Mouse (Mus musculus): ENCODE results near the gene Gsdma. TPM values are rescaled to one million over a fixed set of nuclear protein-coding genes. Genes with fewer than 3 reads are reported as not detected.

Gene Gsdma
- polyA plus RNA-seq, 1 experiment from 2014 or later = not detected

DNA sequence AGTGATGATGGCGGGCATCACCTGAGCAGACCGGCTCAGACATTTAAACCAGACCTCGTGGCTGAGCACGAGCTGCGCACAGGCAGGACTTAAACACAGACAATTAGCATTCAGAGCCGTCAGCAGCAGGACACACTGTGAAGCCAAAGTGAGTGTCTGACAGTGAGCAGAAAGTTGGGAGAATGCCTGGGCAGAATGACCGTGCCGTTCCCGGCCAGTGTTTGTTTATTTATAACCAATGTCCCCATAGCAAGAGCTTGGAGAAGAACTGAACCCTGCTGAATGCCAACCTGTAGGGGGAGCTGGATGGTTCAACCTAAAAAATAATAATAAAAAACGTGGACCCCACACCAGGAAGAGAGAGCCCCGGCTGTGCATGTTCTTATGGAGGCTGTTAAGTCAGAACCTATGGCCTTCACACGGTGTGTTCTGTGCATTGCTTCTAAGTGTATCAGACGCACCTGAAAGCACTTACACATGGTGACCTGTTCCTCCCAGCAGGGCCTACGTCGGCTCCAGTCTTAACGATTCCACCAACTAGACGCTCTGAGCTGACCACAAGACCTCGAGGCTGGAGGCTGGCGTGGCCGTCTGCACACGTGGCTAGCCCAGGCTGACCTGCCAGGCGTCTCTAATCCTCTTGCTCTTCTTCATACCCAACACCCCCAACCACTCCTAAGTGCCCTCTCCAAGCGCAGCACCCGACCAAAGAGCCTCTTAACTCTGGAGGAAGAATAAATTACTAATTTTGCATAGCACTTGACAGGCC lies 57.5 kb downstream of the Gsdma start:
- Histone ChIP-seq H3K9me3 (ENCODE audit: control insufficient read depth, low read length) (no peaks in the 10 kb centered on the region), H3K27ac (replicated peaks in 1 of 2; ENCODE audit: control insufficient read depth in 1 of 2, insufficient read depth in 1 of 2, low read depth in 2 of 2, low read length in 2 of 2) (peak overlapping the region; percentile 90), H3K27me3 (ENCODE audit: control insufficient read depth, insufficient read depth, low read length) (no peaks in the 10 kb centered on the region), H3K4me3 (ENCODE audit: control insufficient read depth in 1 of 2, insufficient read depth in 1 of 2, low read depth in 1 of 2, low read length in 2 of 2) (no peak overlapping the region), H3K9ac (ENCODE audit: low read length) (peak overlapping the region; percentile 9; the same call in 1 of the 2 replicates), H3K36me3 (ENCODE audit: control insufficient read depth, insufficient read depth, low read length) (peaks cover 39% of the 10 kb centered on the region), H3K4me2 (ENCODE audit: low read length) (peak overlapping the region; percentile 32; the same call in 1 of the 2 replicates), H3K4me1 (ENCODE audit: control insufficient read depth in 2 of 2, insufficient read depth in 2 of 2, low read length in 2 of 2) (peaks cover 7 to 15% of the 10 kb centered on the region in 2 experiments; a peak in 3 of 4 replicates)
- 43% methylated on average over 24 of the region's 24 CpGs for WGBS
- ATAC-seq (ENCODE audit: insufficient number of reproducible peaks, insufficient read depth, low FRiP score, low read depth) = peak; percentile 68

DNA sequence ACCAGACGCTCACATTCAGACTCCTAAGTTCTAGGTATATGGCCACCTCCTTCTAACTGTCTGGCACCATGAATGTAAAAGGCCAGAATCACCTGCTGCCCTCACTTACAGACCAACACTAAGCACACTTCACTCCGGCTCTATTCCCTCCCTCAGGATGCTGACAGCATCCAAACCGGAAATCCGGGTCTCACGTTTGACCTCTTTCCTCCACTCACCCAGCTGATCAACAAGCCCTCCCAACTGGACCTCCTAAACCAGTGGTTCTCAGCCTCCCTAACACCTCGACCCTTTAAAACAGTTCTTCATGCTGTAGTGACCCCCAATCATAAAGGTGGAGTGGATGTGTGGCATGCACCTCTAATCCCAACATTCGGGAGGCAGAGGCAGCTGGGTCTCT lies 58.9 kb downstream of the Gsdma start:
- peaks cover 7 to 15% of the 10 kb centered on the region in 2 experiments; a peak in 3 of 4 replicates for H3K4me1 ChIP-seq (ENCODE audit: control insufficient read depth in 2 of 2, insufficient read depth in 2 of 2, low read length in 2 of 2)
- no peaks in the 10 kb centered on the region for H3K9me3 ChIP-seq (ENCODE audit: control insufficient read depth, low read length)
- H3K27me3 ChIP-seq (ENCODE audit: control insufficient read depth, insufficient read depth, low read length) = no peaks in the 10 kb centered on the region
- no peak overlapping the region for H3K27ac ChIP-seq (replicated peaks in 1 of 2; ENCODE audit: control insufficient read depth in 1 of 2, insufficient read depth in 1 of 2, low read depth in 2 of 2, low read length in 2 of 2)
- no peak for ATAC-seq (ENCODE audit: insufficient number of reproducible peaks, insufficient read depth, low FRiP score, low read depth)
- H3K4me2 ChIP-seq (ENCODE audit: low read length) = no peak overlapping the region
- no peak overlapping the region for H3K4me3 ChIP-seq (ENCODE audit: control insufficient read depth in 1 of 2, insufficient read depth in 1 of 2, low read depth in 1 of 2, low read length in 2 of 2)
- 0 out of 2 replicates have a peak overlapping the region, but pooled peaks have one; percentile 6 for H3K9ac ChIP-seq (ENCODE audit: low read length)
- WGBS = 78% methylated on average over 7 of the region's 7 CpGs
- H3K36me3 ChIP-seq (ENCODE audit: control insufficient read depth, insufficient read depth, low read length) = peaks cover 40% of the 10 kb centered on the region

DNA sequence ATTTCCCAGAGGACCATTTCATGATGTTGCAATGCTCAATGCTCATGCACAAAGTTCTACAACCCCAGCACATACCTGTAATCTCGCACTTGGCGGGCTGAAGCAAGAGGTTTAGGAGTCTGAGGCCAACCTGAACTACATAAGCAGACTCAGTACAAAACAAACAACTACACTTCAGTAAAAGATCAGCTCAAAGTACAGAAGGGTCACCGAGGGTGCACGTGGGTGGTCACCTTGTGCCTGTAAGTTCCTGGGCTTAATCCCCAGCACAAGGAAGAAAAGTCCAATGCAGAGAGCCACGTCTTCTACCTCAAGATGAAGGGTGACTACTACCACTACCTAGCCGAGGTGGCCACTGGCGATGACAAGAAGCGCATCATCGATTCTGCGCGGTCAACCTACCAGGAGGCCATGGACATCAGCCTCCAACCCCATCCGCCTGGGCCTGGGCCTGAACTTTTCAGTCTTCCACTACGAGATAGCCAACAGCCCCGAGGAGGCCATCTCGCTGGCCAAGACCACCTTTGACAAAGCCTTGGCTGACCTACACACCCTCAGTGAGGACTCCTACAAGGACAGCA lies 61.9 kb downstream of the Gsdma start:
- no peak overlapping the region for H3K4me2 ChIP-seq (ENCODE audit: low read length)
- H3K9ac ChIP-seq (ENCODE audit: low read length) = no peak overlapping the region
- peaks cover 11 to 21% of the 10 kb centered on the region in 2 experiments for H3K4me1 ChIP-seq (ENCODE audit: control insufficient read depth in 2 of 2, insufficient read depth in 2 of 2, low read length in 2 of 2)
- no peak overlapping the region for H3K4me3 ChIP-seq (ENCODE audit: control insufficient read depth in 1 of 2, insufficient read depth in 1 of 2, low read depth in 1 of 2, low read length in 2 of 2)
- H3K9me3 ChIP-seq (ENCODE audit: control insufficient read depth, low read length) = no peaks in the 10 kb centered on the region
- no peak for ATAC-seq (ENCODE audit: insufficient number of reproducible peaks, insufficient read depth, low FRiP score, low read depth)
- no peak overlapping the region for H3K27ac ChIP-seq (replicated peaks in 1 of 2; ENCODE audit: control insufficient read depth in 1 of 2, insufficient read depth in 1 of 2, low read depth in 2 of 2, low read length in 2 of 2)
- H3K36me3 ChIP-seq (ENCODE audit: control insufficient read depth, insufficient read depth, low read length) = peaks cover 40% of the 10 kb centered on the region
- H3K27me3 ChIP-seq (ENCODE audit: control insufficient read depth, insufficient read depth, low read length) = no peaks in the 10 kb centered on the region
- WGBS = 92% methylated on average over 15 of the region's 15 CpGs

Other genes starting within 250 kb of the Gsdma start
- gene Mien1, start 225.4 kb upstream of the Gsdma start, polyA plus RNA-seq (2014; fragmentation: Nextera tagmentation; extraction: Ambion mirVana) = 120 and 138 TPM in 2 replicates
- gene Grb7, start 218.0 kb upstream of the Gsdma start, polyA plus RNA-seq (2014; fragmentation: Nextera tagmentation; extraction: Ambion mirVana) = 0.50 TPM in 1 of 2 replicates, not detected in the other
- gene Ikzf3, start 118.3 kb upstream of the Gsdma start, polyA plus RNA-seq (2014; fragmentation: Nextera tagmentation; extraction: Ambion mirVana) = 0.19 TPM in 1 of 2 replicates, not detected in the other
- 0.16 and 0.47 TPM in 2 replicates for gene Zpbp2, start 113.3 kb upstream of the Gsdma start, polyA plus RNA-seq (2014; fragmentation: Nextera tagmentation; extraction: Ambion mirVana)
- gene Ormdl3, start 77.0 kb upstream of the Gsdma start, polyA plus RNA-seq (2014; fragmentation: Nextera tagmentation; extraction: Ambion mirVana) = 9.4 and 11.3 TPM in 2 replicates
- not detected in 2 replicates for gene Lrrc3c, start 66.1 kb upstream of the Gsdma start, polyA plus RNA-seq (2014; fragmentation: Nextera tagmentation; extraction: Ambion mirVana)
- gene Gm12355, start 38.7 kb upstream of the Gsdma start, polyA plus RNA-seq (2014; fragmentation: Nextera tagmentation; extraction: Ambion mirVana) = 0.68 TPM in 1 of 2 replicates, not detected in the other
- not detected in 2 replicates for gene Gsdma3, start 38.0 kb upstream of the Gsdma start, polyA plus RNA-seq (2014; fragmentation: Nextera tagmentation; extraction: Ambion mirVana)
- not detected in 2 replicates for gene Gsdma2, start 17.6 kb upstream of the Gsdma start, polyA plus RNA-seq (2014; fragmentation: Nextera tagmentation; extraction: Ambion mirVana)
- 95.3 and 120 TPM in 2 replicates for gene Psmd3, start 18.2 kb downstream of the Gsdma start, polyA plus RNA-seq (2014; fragmentation: Nextera tagmentation; extraction: Ambion mirVana)
- gene Csf3, start 36.9 kb downstream of the Gsdma start, polyA plus RNA-seq (2014; fragmentation: Nextera tagmentation; extraction: Ambion mirVana) = not detected in 2 replicates
- gene Med24, start 65.1 kb downstream of the Gsdma start, polyA plus RNA-seq (2014; fragmentation: Nextera tagmentation; extraction: Ambion mirVana) = 28.5 and 31.0 TPM in 2 replicates
- gene Thra, start 76.3 kb downstream of the Gsdma start, polyA plus RNA-seq (2014; fragmentation: Nextera tagmentation; extraction: Ambion mirVana) = 45.3 and 55.6 TPM in 2 replicates
- gene Nr1d1, start 111.0 kb downstream of the Gsdma start, polyA plus RNA-seq (2014; fragmentation: Nextera tagmentation; extraction: Ambion mirVana) = 6.0 and 6.4 TPM in 2 replicates
- 13.3 and 15.3 TPM in 2 replicates for gene Msl1, start 131.2 kb downstream of the Gsdma start, polyA plus RNA-seq (2014; fragmentation: Nextera tagmentation; extraction: Ambion mirVana)
- 22.6 and 22.9 TPM in 2 replicates for gene Casc3, start 140.6 kb downstream of the Gsdma start, polyA plus RNA-seq (2014; fragmentation: Nextera tagmentation; extraction: Ambion mirVana)
- 0.82 and 0.95 TPM in 2 replicates for gene Rapgefl1, start 172.4 kb downstream of the Gsdma start, polyA plus RNA-seq (2014; fragmentation: Nextera tagmentation; extraction: Ambion mirVana)
- 3.1 and 3.2 TPM in 2 replicates for gene Wipf2, start 199.3 kb downstream of the Gsdma start, polyA plus RNA-seq (2014; fragmentation: Nextera tagmentation; extraction: Ambion mirVana)
- 15.6 and 17.5 TPM in 2 replicates for gene Cdc6, start 243.4 kb downstream of the Gsdma start, polyA plus RNA-seq (2014; fragmentation: Nextera tagmentation; extraction: Ambion mirVana)

Data from heart, embryonic 14.5 days (tissue).